Mouse (Mus musculus) adipocyte (in vitro differentiated cells): ENCODE results near the gene Dio2.

Experiments
- DNase-seq: peaks from one replicate; pipeline ENCODE4 v3.0.0-alpha.2; 2016; ENCODE audit warnings: low spot score

Dio2 gene

GRCm38 (mm10) chr12:90738388-90739223 lies at the start of gene Dio2:
TSS of gene Dio2 (minus strand) at chr12:90738438.
- DNase-seq = peak; percentile 4

- no peak for DNase-seq
Measured at GRCm38 (mm10) chr12:90781438-90781837, 43.2 kb upstream of the Dio2 start.

GRCm38 (mm10) chr12:90744752-90745151 lies 6.5 kb upstream of the Dio2 start:
- no peak for DNase-seq

DNA sequence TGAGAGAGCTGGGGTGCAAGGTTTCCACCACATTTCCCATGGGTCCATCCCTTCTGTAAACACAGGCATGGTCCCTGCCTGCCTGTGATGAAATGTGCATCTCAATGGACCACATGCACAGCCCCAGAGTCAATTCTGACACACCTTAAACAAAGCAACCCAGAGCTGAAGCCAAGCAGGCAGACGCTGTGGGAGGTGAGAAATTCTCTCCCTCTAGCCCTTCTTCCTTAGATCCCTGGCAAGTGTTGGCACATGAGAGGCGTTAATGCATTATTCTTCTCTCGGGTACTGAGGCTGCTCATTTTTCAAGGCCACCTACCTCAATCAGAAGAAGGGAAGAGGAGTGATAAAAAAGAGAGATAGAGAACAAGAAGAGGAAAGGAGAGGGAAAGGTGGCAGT lies 5.4 kb upstream of the Dio2 start:
- no peak for DNase-seq

DNA sequence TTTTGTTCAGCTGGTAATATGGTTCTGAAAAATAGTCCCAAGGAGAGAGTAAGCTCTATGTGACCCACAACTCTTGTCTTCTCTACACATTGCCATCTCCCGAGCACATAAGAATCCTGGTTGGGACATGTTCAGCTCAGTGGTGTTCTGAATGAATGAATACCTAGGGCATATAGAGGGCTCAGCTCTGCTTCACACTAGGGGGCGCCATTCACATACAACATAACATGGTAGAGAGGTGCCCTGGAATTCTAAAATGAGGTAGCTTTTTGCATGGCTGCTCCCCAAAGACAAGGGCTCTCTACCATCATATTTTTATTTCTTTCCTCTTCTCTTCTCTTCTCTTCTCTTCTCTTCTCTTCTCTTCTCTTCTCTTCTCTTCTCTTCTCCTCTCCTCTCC lies 2.2 kb upstream of the Dio2 start:
- DNase-seq = peak; percentile 75

DNA sequence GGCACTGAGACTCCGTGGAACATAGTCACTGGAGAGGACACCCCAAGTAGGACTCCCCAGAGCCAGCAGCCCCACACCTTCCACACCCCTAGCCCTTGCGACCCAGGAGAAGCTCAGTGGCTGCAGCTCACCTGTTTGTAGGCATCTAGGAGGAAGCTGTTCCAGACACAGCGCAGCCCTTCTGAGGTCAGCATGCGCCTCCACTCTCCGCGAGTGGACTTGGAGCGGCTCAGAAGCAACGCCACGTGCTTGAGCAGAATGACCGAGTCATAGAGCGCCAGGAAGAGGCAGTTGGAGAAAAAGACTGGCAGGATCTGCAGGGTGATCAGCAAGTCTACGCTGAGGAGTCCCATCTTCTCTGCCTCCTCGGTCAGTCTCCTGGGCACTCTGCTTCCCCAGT lies 306 bp downstream of the Dio2 start:
- DNase-seq = no peak

DNA sequence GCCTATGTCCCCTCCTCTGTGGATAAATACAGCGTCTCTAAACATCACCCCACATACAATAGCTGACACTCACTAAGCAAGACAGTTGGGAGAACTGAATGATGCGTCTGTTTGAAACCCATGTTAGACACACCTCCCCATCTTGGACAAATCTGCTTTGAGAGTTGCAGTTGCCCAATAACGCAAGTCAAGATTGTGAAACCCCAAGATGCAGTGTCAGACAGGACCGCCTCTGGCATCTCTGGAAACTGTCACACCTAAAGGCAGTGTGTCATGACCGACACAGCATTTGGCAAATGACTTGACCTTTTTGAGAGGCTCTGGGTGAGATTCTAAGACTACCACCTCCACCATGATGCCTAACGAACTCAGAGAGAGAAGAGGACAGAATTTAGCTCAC lies 2.8 kb downstream of the Dio2 start:
- no peak for DNase-seq

DNA sequence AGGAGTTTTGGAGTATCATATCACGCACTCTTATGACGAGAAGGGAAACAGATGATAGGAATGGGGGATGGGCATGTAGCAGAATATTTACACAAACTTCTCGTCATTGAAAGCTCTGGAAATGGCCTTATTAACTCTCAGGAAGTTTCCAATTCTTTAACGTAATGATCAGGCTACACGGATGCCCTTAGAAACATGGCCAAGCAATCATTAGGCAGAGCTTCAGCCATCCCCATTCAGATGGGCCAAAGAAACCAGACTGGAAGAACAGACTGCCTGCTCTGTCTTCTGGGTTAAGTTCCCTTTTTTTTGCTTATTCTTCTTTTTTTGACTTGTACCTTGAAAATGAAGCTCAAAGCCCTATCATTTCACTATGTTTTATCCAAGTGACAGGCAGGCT lies 3.7 kb downstream of the Dio2 start:
- no peak for DNase-seq

GRCm38 (mm10) chr12:90733721-90734120 lies 4.5 kb downstream of the Dio2 start:
- DNase-seq = no peak

DNA sequence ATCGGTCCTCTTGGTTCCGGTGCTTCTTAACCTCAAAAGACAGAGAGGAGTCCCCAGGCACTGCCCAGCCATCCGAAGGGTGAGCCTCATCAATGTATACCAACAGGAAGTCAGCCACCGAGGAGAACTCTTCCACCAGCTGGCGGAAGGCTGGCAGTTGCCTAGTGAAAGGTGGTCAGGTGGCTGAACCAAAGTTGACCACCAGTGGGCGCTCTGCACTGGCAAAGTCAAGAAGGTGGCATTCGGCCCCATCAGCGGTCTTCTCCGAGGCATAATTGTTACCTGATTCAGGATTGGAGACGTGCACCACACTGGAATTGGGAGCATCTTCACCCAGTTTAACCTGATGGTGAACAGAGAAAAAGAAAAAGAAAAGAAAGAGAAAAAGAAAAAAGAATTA lies 8.6 kb downstream of the Dio2 start:
- DNase-seq = peak; percentile 4

DNA sequence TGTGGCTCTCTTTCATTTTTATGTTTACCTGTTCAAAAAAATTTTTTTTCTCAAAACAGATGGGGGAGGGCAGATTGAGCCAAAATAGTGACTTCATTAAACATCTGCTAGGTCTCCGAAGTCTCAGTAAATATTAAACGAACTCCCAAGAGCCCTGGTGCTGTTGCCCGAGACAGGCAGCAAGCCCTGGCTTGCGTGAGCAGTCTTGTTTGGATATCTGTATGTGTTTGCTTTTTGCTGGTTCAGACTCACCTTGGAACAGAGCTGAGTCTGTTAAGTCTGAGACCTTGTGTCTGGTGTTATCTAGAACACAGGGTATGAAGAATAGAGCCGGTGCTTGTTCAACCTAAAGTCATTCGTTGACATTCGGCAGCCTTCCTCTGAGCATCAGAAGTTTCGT lies 13.1 kb downstream of the Dio2 start:
- DNase-seq = no peak

GRCm38 (mm10) chr12:90724644-90725043 lies 13.6 kb downstream of the Dio2 start:
- no peak for DNase-seq

DNA sequence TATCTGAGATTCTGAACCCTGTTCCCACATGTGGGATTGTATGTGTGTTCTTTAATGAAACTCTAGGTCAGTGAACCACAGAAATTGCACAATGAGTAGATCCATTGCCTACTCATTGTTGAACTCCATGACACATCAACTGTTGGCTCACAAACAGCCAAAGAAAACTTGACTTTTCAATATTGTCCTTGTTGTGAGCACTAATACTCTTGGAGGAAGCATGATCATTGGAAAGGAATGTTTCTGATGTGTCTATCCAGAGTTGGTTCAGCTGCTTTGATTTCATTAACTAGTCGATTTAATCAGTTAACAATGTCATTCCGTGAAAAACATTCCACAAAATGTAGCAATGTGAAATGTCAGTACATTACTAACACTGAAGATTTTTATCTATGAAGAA lies 44.1 kb downstream of the Dio2 start:
- DNase-seq = no peak
